Mouse (Mus musculus): ENCODE data around the gene Gm28269. TPM values are rescaled to one million over a fixed set of nuclear protein-coding genes. Genes with fewer than 3 reads are reported as not detected.

Gene Gm28269
- not detected in 2 replicates for polyA plus RNA-seq (2016; fragmentation: Nextera tagmentation; extraction: Ambion mirVana)

DNA sequence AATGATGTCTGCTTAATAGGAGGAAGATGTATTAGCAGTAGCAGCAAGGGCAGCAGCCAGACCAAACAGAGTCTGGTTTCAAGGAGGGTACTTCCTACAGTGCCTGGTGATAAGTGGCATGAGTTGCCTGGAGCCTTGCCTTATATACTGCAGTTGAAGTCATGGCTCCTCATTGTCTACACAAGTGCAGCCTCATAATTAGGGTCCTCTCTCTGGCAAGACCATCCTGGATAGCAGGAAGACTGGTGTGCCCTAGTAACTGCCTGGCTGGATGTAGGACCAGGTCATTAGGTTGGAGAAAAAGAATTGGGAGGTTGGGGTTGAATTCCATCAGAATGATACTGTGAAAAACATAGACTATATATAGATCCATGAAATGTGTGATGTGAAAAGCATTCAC, at the start of gene Gm28269:
Gene Gm28269, minus strand, starts transcription at position 101 of the 400 bp plus-strand sequence.
- H3K4me1 ChIP-seq: no peaks in the 10 kb centered on the region
- no peaks in the 10 kb centered on the region for H3K9me3 ChIP-seq
- no peaks in the 10 kb centered on the region for H3K36me3 ChIP-seq (replicated peaks)
- H3K4me3 ChIP-seq: no peak within 1 kb of the TSS
- no peak within 1 kb of the TSS for H3K27ac ChIP-seq
- H3K27me3 ChIP-seq (ENCODE audit: poor library complexity, severe bottlenecking): no peaks in the 10 kb centered on the region
- no peak for DNase-seq (ENCODE audit: extremely low spot score, low spot score)

DNA sequence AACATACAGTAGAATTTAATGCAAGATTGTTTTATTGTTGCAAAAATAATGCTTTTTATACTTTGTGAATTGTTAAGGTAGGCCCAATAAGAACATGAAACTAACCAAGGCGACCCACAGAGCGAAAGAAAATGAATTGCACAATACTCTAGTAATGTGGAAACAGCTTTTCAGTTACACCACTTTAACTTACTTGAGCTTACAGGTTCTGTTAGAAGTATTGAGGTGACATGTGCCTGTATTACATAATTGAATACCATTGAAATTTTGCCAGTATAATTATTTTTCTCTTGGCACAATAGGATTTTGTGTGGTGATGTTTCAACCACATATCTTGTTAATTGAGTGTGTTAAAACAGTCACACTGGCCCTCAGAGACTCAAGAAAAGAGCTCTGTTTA, 28.0 kb downstream of the Gm28269 start:
- Histone ChIP-seq H3K36me3 (replicated peaks) (no peaks in the 10 kb centered on the region), H3K27ac (no peak overlapping the region), H3K27me3 (ENCODE audit: poor library complexity, severe bottlenecking) (no peaks in the 10 kb centered on the region), H3K4me1 (no peaks in the 10 kb centered on the region), H3K9me3 (no peaks in the 10 kb centered on the region), H3K4me3 (no peak overlapping the region)
- 92% methylated on average over 2 of the region's 2 CpGs for WGBS
- DNase-seq (ENCODE audit: extremely low spot score, low spot score): no peak

DNA sequence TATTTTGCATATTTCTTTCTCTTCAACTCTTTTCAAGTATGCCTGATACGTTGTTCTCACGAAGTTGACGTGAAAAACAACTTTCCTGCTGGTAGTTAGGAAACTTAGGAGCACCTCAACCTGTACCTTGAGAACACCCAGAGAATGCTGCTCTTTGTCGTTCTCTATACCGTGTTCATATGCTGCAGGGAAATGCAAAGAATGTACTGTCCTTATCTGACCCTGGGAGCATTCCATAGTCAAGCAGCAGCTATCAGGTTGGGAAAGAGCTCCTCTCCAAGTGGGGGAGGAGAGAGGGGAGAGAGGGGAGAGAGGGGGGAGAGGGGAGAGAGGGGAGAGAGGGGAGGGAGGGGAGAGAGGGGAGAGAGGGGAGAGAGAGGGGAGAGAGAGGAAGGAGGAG, 29.6 kb downstream of the Gm28269 start:
- WGBS: 67% methylated on average over 5 of the region's 5 CpGs
- Histone ChIP-seq H3K27me3 (ENCODE audit: poor library complexity, severe bottlenecking) (no peaks in the 10 kb centered on the region), H3K36me3 (replicated peaks) (no peaks in the 10 kb centered on the region), H3K27ac (no peak overlapping the region), H3K4me3 (no peak overlapping the region), H3K9me3 (no peaks in the 10 kb centered on the region), H3K4me1 (no peaks in the 10 kb centered on the region)
- no peak for DNase-seq (ENCODE audit: extremely low spot score, low spot score)

DNA sequence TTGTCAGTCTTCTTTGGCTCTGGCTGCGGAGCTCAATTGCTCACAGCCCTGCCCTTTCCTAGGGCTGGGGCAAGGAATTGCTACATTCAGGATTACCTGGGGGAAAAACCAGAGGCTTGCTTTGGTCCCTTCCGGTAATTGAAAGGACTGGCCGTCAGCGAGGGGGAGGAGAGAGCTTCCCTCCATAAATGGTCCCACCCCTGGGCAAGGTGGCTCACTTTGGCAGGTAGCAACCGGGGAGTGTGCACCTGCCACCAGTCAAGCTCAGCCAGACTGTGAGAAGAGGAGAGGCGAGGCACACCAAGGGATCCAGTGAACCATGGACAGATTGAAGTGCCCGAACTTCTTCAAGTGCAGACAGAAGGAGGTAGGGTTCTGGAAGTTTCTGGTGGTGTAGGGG, 30.1 kb downstream of the Gm28269 start, which contains the start of gene Slc6a14:
Gene Slc6a14, plus strand, starts transcription at position 68 of the 400 bp plus-strand sequence.
- no peaks in the 10 kb centered on the region for H3K27me3 ChIP-seq (ENCODE audit: poor library complexity, severe bottlenecking)
- no peaks in the 10 kb centered on the region for H3K9me3 ChIP-seq
- WGBS: 70% methylated on average over 7 of the region's 7 CpGs
- no peak within 1 kb of the TSS for H3K4me3 ChIP-seq
- no peaks in the 10 kb centered on the region for H3K4me1 ChIP-seq
- no peaks in the 10 kb centered on the region for H3K36me3 ChIP-seq (replicated peaks)
- DNase-seq (ENCODE audit: extremely low spot score, low spot score): no peak
- no peak within 1 kb of the TSS for H3K27ac ChIP-seq

DNA sequence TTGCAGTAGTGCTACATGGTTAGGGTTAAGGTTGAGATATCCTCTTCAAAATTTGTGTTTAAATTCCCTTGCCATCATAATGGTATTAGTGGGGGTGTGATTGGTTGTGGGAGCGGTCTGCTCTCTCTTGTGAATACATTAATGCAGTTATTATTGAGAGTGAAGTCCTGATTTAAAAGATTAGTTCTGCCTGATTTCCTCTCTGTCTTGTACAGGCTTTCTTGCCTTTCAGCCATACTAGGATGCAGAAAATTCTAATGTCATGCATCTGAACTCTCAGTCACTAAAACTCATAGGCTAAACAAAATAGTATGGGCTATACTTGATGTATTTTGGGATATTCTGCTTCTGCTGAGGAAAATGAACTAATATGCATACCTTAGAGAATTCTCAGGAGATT, 40.4 kb downstream of the Gm28269 start:
- WGBS: 94% methylated on average over 1 of the region's 1 CpGs
- no peak overlapping the region for H3K27ac ChIP-seq
- H3K36me3 ChIP-seq (replicated peaks): no peaks in the 10 kb centered on the region

DNA sequence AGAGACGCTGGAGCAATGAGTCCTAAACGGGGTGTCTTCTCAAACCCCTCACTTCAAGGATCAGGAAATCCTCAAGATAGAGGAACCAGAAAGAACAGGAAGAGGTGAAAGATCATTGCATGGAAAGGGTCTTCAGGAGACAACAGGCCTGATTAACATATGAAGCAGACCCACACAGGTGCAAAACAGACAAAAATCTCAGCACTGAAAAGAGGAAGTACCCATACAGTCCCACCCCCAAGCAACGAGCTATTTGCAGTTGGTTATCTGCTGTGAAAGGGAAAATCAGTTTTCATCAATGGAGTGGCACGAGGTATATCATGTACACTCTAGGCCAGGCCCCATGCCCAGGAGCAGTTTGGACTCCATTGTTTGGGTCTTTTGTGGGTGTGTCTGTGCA, 43.3 kb downstream of the Gm28269 start:
- H3K9me3 ChIP-seq: no peaks in the 10 kb centered on the region
- WGBS: 79% methylated on average over 4 of the region's 4 CpGs
- H3K27ac ChIP-seq: no peak overlapping the region
- no peaks in the 10 kb centered on the region for H3K27me3 ChIP-seq (ENCODE audit: poor library complexity, severe bottlenecking)
- no peaks in the 10 kb centered on the region for H3K36me3 ChIP-seq (replicated peaks)
- no peak for DNase-seq (ENCODE audit: extremely low spot score, low spot score)
- no peak overlapping the region for H3K4me3 ChIP-seq
- H3K4me1 ChIP-seq: no peaks in the 10 kb centered on the region

More for the DNA sequence above, 40.4 kb downstream of the Gm28269 start:
- no peak for DNase-seq (ENCODE audit: extremely low spot score, low spot score)
- no peaks in the 10 kb centered on the region for H3K27me3 ChIP-seq (ENCODE audit: poor library complexity, severe bottlenecking)
- no peaks in the 10 kb centered on the region for H3K4me1 ChIP-seq
- no peak overlapping the region for H3K4me3 ChIP-seq
- no peaks in the 10 kb centered on the region for H3K9me3 ChIP-seq

DNA sequence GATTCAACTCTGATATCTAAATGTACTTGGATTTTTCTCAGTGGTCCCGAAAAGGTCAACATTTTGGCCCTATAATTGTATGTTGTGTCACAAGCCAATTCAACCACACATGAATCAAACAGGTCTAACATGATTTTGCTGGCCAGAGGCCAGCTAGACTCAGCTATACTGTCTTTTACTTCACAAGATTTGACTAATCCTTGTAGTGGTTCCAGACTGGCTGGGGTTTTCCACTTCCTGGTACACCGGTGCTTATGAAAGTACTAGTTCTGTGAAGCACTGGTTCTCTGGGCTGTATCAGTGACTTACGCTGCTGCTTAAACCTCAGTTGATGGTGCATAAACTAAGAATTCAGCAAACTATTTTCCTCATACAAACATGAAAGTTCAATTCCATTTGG, 49.2 kb downstream of the Gm28269 start:
- no peaks in the 10 kb centered on the region for H3K9me3 ChIP-seq
- H3K27me3 ChIP-seq (ENCODE audit: poor library complexity, severe bottlenecking): no peaks in the 10 kb centered on the region
- 94% methylated on average over 3 of the region's 3 CpGs for WGBS
- H3K27ac ChIP-seq: no peak overlapping the region
- no peak overlapping the region for H3K4me3 ChIP-seq
- DNase-seq (ENCODE audit: extremely low spot score, low spot score): no peak
- no peaks in the 10 kb centered on the region for H3K36me3 ChIP-seq (replicated peaks)
- H3K4me1 ChIP-seq: no peaks in the 10 kb centered on the region

DNA sequence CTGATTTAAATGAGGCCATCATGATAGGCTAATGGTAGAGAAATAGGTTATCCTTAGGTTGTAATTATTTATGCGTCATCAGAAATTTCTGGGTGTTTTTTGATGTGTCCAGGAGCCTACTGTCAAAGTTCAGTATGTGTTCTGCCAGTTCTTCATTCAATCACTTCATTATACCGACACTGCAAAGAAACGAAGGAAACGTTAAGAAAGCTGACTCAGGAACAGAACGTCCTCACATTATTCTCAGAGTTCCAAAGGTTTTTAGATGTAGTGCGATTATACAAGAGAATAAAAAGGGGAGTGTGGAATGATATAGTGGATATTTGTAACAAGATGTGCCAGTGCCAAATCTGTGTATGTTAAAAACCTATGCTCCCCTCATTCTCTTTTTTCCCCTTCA, 49.7 kb downstream of the Gm28269 start:
- H3K27ac ChIP-seq: no peak overlapping the region
- H3K27me3 ChIP-seq (ENCODE audit: poor library complexity, severe bottlenecking): no peaks in the 10 kb centered on the region
- no peak for DNase-seq (ENCODE audit: extremely low spot score, low spot score)
- 82% methylated on average over 6 of the region's 6 CpGs for WGBS
- H3K4me1 ChIP-seq: no peaks in the 10 kb centered on the region
- H3K36me3 ChIP-seq (replicated peaks): no peaks in the 10 kb centered on the region
- H3K9me3 ChIP-seq: no peaks in the 10 kb centered on the region
- no peak overlapping the region for H3K4me3 ChIP-seq

Other genes with a start within 250 kb of the Gm28269 start
- 0.04 TPM in 1 of 2 replicates, not detected in the other for gene Slc6a14, start 30.2 kb downstream of the Gm28269 start, polyA plus RNA-seq (2016; fragmentation: Nextera tagmentation; extraction: Ambion mirVana)

Measured in forebrain, embryonic 10.5 days (tissue).